ENCODE assay signal across 20 mouse cellular contexts in the genomic region with DNA sequence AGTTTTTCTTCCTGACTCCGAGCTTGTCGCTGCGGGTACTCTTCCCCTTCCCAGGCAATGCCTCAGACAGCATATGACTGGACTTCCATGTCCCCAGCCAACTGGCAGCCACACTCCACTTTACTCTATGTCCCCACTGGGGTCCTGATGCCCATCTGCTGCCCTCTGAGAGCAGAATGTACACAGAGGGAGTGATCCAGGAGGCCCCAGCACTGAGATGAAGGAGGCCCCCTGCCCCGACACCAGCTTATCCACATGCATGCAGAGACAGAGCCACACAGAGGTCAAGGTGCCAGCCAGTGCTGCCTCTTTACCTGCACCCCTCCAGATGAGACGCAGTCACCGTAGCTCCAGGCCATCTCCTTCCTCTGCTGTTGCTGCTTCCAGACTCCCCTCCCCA. TPM values are rescaled to one million over a fixed set of nuclear protein-coding genes. Genes with fewer than 3 reads are reported as not detected.
A peak's percentile ranks its signal among the peaks of the same experiment; 100 is the strongest.
DNase-seq lines count a peak whose midpoint lies in the region; ATAC-seq lines count a peak whose summit lies in the region.
"Had no signal": no experiment of that assay in that cellular context is flagged by ENCODE, and none has a peak within 500 bp of the region (broad histone marks: within the 10 kb centered on the region; RNA-seq: fewer than 3 reads in every experiment).

No protein-coding gene starts in this region.

- H3K27me3 ChIP-seq in hindbrain, embryonic 13.5 days: 0 out of 2 replicates have a peak, but pooled peaks cover 2% of the 10 kb centered on the region
- H3K27me3 ChIP-seq in hindbrain, embryonic 16.5 days (replicated peaks; ENCODE audit: control insufficient read depth, insufficient read depth, low read length): no peaks in the 10 kb centered on the region

- no peaks in the 10 kb centered on the region for H3K9me3 ChIP-seq in hindbrain, embryonic 13.5 days
- no peaks in the 10 kb centered on the region for H3K9me3 ChIP-seq in hindbrain, embryonic 16.5 days (ENCODE audit: control insufficient read depth, low read length)
- H3K9me3 ChIP-seq: embryonic facial prominence, embryonic 15.5 days; heart, embryonic 15.5 days; limb, embryonic 10.5 days; liver, embryonic 15.5 days had no signal

- H3K27ac ChIP-seq in hindbrain, embryonic 13.5 days: peak overlapping the region; percentile 30; the same call in 1 of the 2 replicates
- H3K27ac ChIP-seq in hindbrain, embryonic 16.5 days (ENCODE audit: low read depth, low read length): no peak overlapping the region; the same call in 1 of the 2 replicates
- H3K27ac ChIP-seq: embryonic facial prominence, embryonic 15.5 days; heart, embryonic 15.5 days; kidney, postnatal 0 days; liver, embryonic 15.5 days had no signal

- DNase-seq in cerebellum, adult 11-12 months: peak; percentile 77
- no peak for DNase-seq in cerebellum, adult 8-10 months
- peak; percentile 70 for DNase-seq in brain, adult 2 months (ENCODE audit: low read depth, low spot score)
- peak; percentile 82 to 90 for DNase-seq in cerebellum, postnatal 10 days
- DNase-seq in ovary, postnatal 14 days (ENCODE audit: low spot score): no peak
- no peak for DNase-seq in testis, postnatal 10 days (ENCODE audit: low spot score)
- DNase-seq: adrenal gland, postnatal 10 days; heart, postnatal 4 days; kidney, adult 2 months; layer of hippocampus, adult 9-11 months; liver; lung, postnatal 4 days; thymus, postnatal 25 days had no signal

- H3K4me3 ChIP-seq in hindbrain, embryonic 13.5 days: no peak overlapping the region
- H3K4me3 ChIP-seq in hindbrain, embryonic 16.5 days (ENCODE audit: low read length): no peak overlapping the region
- H3K4me3 ChIP-seq: embryonic facial prominence, embryonic 15.5 days; heart, embryonic 15.5 days; limb, embryonic 10.5 days; liver, embryonic 15.5 days had no signal

- peaks cover 39% of the 10 kb centered on the region for H3K36me3 ChIP-seq in hindbrain, embryonic 13.5 days
- H3K36me3 ChIP-seq in hindbrain, embryonic 16.5 days (ENCODE audit: control insufficient read depth, insufficient read depth, low read length): peaks cover 4% of the 10 kb centered on the region
- H3K36me3 ChIP-seq: heart, embryonic 15.5 days; liver, embryonic 15.5 days had no signal

- no peak overlapping the region for H3K4me2 ChIP-seq in hindbrain, embryonic 13.5 days
- H3K4me2 ChIP-seq in hindbrain, embryonic 16.5 days (ENCODE audit: low read length): no peak overlapping the region
- H3K4me2 ChIP-seq: heart, embryonic 15.5 days; liver, embryonic 15.5 days had no signal

- ATAC-seq in hindbrain, embryonic 13.5 days (ENCODE audit: low FRiP score): no peak
- ATAC-seq in hindbrain, embryonic 16.5 days: no peak

- peaks cover 55% of the 10 kb centered on the region for H3K4me1 ChIP-seq in hindbrain, embryonic 13.5 days (replicated peaks)
- peaks cover 20% of the 10 kb centered on the region for H3K4me1 ChIP-seq in hindbrain, embryonic 16.5 days (ENCODE audit: control insufficient read depth, insufficient read depth, low read depth, low read length)

- peak overlapping the region; percentile 46; the same call in 1 of the 2 replicates for H3K9ac ChIP-seq in hindbrain, embryonic 13.5 days
- H3K9ac ChIP-seq in hindbrain, embryonic 16.5 days (ENCODE audit: low read depth, low read length): no peak overlapping the region
- H3K9ac ChIP-seq: embryonic facial prominence, embryonic 15.5 days; heart, embryonic 15.5 days; liver, embryonic 15.5 days had no signal

- WGBS in hindbrain, embryonic 13.5 days: 76% methylated on average over 6 of the region's 6 CpGs
- WGBS in hindbrain, embryonic 16.5 days: 77% methylated on average over 6 of the region's 6 CpGs

RNA-seq across cellular contexts. Expression of a gene that starts 44.9 kb away (rescaled TPM):
- 0.38 and 0.53 TPM in 2 replicates for polyA plus RNA-seq in hindbrain, embryonic 13.5 days (2015; fragmentation: Nextera tagmentation; extraction: Ambion mirVana)
- 0.23 and 0.36 TPM in 2 replicates for polyA plus RNA-seq in hindbrain, embryonic 16.5 days (2015; fragmentation: Nextera tagmentation; extraction: Ambion mirVana)
- polyA plus RNA-seq: heart, embryonic 15.5 days; liver, embryonic 15.5 days had no signal

RNA-seq across cellular contexts. Expression of a gene that starts 55.8 kb away (rescaled TPM):
- 31.3 and 35.8 TPM in 2 replicates for polyA plus RNA-seq in hindbrain, embryonic 13.5 days (2015; fragmentation: Nextera tagmentation; extraction: Ambion mirVana)
- 19.9 and 23.5 TPM in 2 replicates for polyA plus RNA-seq in hindbrain, embryonic 16.5 days (2015; fragmentation: Nextera tagmentation; extraction: Ambion mirVana)

Comparison
In these comparisons a context has a peak if more than half of its experiments do, and no peak if none do; other contexts are left out.
1. DNase-seq: peak in cerebellum, adult 11-12 months (single experiment), brain, adult 2 months (single experiment) and cerebellum, postnatal 10 days (2 of 2); none in cerebellum, adult 8-10 months (single experiment), ovary, postnatal 14 days (single experiment) and testis, postnatal 10 days (single experiment).